Mouse (Mus musculus): ENCODE results near the gene Slc38a9. TPM values are rescaled to one million over a fixed set of nuclear protein-coding genes. Genes with fewer than 3 reads are reported as not detected.

Gene Slc38a9
- total and polyA plus RNA-seq, 3 experiments, result 1.6 to 89.5 (median 31.7) TPM

GRCm38 (mm10) chr13:112652205-112652604 lies 8.3 kb upstream of the Slc38a9 start, which contains the start of gene Ddx4:
TSS of gene Ddx4 (minus strand) at chr13:112652475.
- Histone ChIP-seq H3K27me3 (ENCODE audit: insufficient read depth, low read length) (peaks cover 17% of the 10 kb centered on the region), H3K4me3 (ENCODE audit: low read depth, low read length) (no peak within 1 kb of the TSS), H3K9me3 (replicated peaks) (peaks cover 9% of the 10 kb centered on the region), H3K4me1 (ENCODE audit: insufficient read depth, low read depth, low read length) (no peaks in the 10 kb centered on the region), H3K36me3 (replicated peaks) (no peaks in the 10 kb centered on the region)
- no peak for TF ChIP-seq TAL1 (conservative IDR thresholded peaks at IDR 0.05; ENCODE audit: low read depth, low read length)
- no peak for TF ChIP-seq POLR2AphosphoS5 (IDR thresholded peaks at IDR 0.05; ENCODE audit: insufficient replicate concordance, low read depth, low read length)
- TF ChIP-seq GATA1 (IDR thresholded peaks at IDR 0.05; ENCODE audit: borderline replicate concordance, low read length), result no peak
- TF ChIP-seq GATA2 (IDR thresholded peaks at IDR 0.05; ENCODE audit: borderline replicate concordance, low read depth, low read length), result no peak
- TF ChIP-seq CTCF (IDR thresholded peaks at IDR 0.05; ENCODE audit: low read depth, low read length), result no peak
- no peak for ATAC-seq (ENCODE audit: extremely low read depth, insufficient number of reproducible peaks, low FRiP score, poor library complexity, severe bottlenecking)
- no peak for DNase-seq (ENCODE audit: low spot score)

GRCm38 (mm10) chr13:112659986-112660573 lies 471 bp upstream of the Slc38a9 start:
- ATAC-seq (ENCODE audit: extremely low read depth, insufficient number of reproducible peaks, low FRiP score, poor library complexity, severe bottlenecking), result no peak

GRCm38 (mm10) chr13:112661687-112662086 lies 1.1 kb downstream of the Slc38a9 start:
- no peak for ATAC-seq (ENCODE audit: extremely low read depth, insufficient number of reproducible peaks, low FRiP score, poor library complexity, severe bottlenecking)
- peaks cover 16% of the 10 kb centered on the region for H3K36me3 ChIP-seq (replicated peaks)
- no peak for DNase-seq (ENCODE audit: low spot score)
- no peak overlapping the region; the same call in 1 of the 2 replicates for H3K4me3 ChIP-seq (ENCODE audit: low read depth, low read length)
- H3K4me1 ChIP-seq (ENCODE audit: insufficient read depth, low read depth, low read length), result peaks cover 28% of the 10 kb centered on the region
- TF ChIP-seq TAL1 (conservative IDR thresholded peaks at IDR 0.05; ENCODE audit: low read depth, low read length) (no peak), CTCF (IDR thresholded peaks at IDR 0.05; ENCODE audit: low read depth, low read length) (no peak)
- H3K9me3 ChIP-seq (replicated peaks), result no peaks in the 10 kb centered on the region
- peaks cover under 1% of the 10 kb centered on the region; the same call in 1 of the 2 replicates for H3K27me3 ChIP-seq (ENCODE audit: insufficient read depth, low read length)

More at GRCm38 (mm10) chr13:112659986-112660573, 471 bp upstream of the Slc38a9 start:
- H3K4me1 ChIP-seq (ENCODE audit: insufficient read depth, low read depth, low read length), result peaks cover 23% of the 10 kb centered on the region
- H3K36me3 ChIP-seq (replicated peaks), result peaks cover 12% of the 10 kb centered on the region
- H3K27me3 ChIP-seq (ENCODE audit: insufficient read depth, low read length), result peaks cover 8% of the 10 kb centered on the region
- no peak for TF ChIP-seq POLR2AphosphoS5 (IDR thresholded peaks at IDR 0.05; ENCODE audit: insufficient replicate concordance, low read depth, low read length)
- TF ChIP-seq GATA2 (IDR thresholded peaks at IDR 0.05; ENCODE audit: borderline replicate concordance, low read depth, low read length), result no peak
- TF ChIP-seq GATA1 (IDR thresholded peaks at IDR 0.05; ENCODE audit: borderline replicate concordance, low read length), result no peak
- TF ChIP-seq TAL1 (conservative IDR thresholded peaks at IDR 0.05; ENCODE audit: low read depth, low read length), result no peak
- TF ChIP-seq CTCF (IDR thresholded peaks at IDR 0.05; ENCODE audit: low read depth, low read length), result no peak
- no peak for DNase-seq (ENCODE audit: low spot score)
- H3K9me3 ChIP-seq (replicated peaks), result no peaks in the 10 kb centered on the region
- H3K4me3 ChIP-seq (ENCODE audit: low read depth, low read length), result peak overlapping the region; percentile 88

- H3K4me3 ChIP-seq (ENCODE audit: low read depth, low read length), result no peak overlapping the region
- TF ChIP-seq POLR2AphosphoS5 (IDR thresholded peaks at IDR 0.05; ENCODE audit: insufficient replicate concordance, low read depth, low read length) (no peak), CTCF (IDR thresholded peaks at IDR 0.05; ENCODE audit: low read depth, low read length) (no peak), GATA2 (IDR thresholded peaks at IDR 0.05; ENCODE audit: borderline replicate concordance, low read depth, low read length) (no peak), GATA1 (IDR thresholded peaks at IDR 0.05; ENCODE audit: borderline replicate concordance, low read length) (no peak), TAL1 (conservative IDR thresholded peaks at IDR 0.05; ENCODE audit: low read depth, low read length) (no peak)
- no peak for ATAC-seq (ENCODE audit: extremely low read depth, insufficient number of reproducible peaks, low FRiP score, poor library complexity, severe bottlenecking)
These were observed 6.0 kb downstream of the Slc38a9 start for GRCm38 (mm10) chr13:112666433-112667024.

GRCm38 (mm10) chr13:112667215-112667614 lies 6.7 kb downstream of the Slc38a9 start:
- Histone ChIP-seq H3K36me3 (replicated peaks) (peaks cover 62% of the 10 kb centered on the region), H3K4me3 (ENCODE audit: low read depth, low read length) (no peak overlapping the region), H3K9me3 (replicated peaks) (no peaks in the 10 kb centered on the region), H3K4me1 (ENCODE audit: insufficient read depth, low read depth, low read length) (peaks cover 29% of the 10 kb centered on the region), H3K27me3 (ENCODE audit: insufficient read depth, low read length) (no peaks in the 10 kb centered on the region)
- ATAC-seq (ENCODE audit: extremely low read depth, insufficient number of reproducible peaks, low FRiP score, poor library complexity, severe bottlenecking) (no peak), DNase-seq (ENCODE audit: low spot score) (no peak)
- no peak for TF ChIP-seq GATA2 (IDR thresholded peaks at IDR 0.05; ENCODE audit: borderline replicate concordance, low read depth, low read length)
- no peak for TF ChIP-seq GATA1 (IDR thresholded peaks at IDR 0.05; ENCODE audit: borderline replicate concordance, low read length)
- no peak for TF ChIP-seq TAL1 (conservative IDR thresholded peaks at IDR 0.05; ENCODE audit: low read depth, low read length)
- no peak for TF ChIP-seq POLR2AphosphoS5 (IDR thresholded peaks at IDR 0.05; ENCODE audit: insufficient replicate concordance, low read depth, low read length)
- TF ChIP-seq CTCF (IDR thresholded peaks at IDR 0.05; ENCODE audit: low read depth, low read length), result no peak

More at GRCm38 (mm10) chr13:112666433-112667024, 6.0 kb downstream of the Slc38a9 start:
- Histone ChIP-seq H3K36me3 (replicated peaks) (peaks cover 56% of the 10 kb centered on the region), H3K9me3 (replicated peaks) (no peaks in the 10 kb centered on the region), H3K27me3 (ENCODE audit: insufficient read depth, low read length) (no peaks in the 10 kb centered on the region), H3K4me1 (ENCODE audit: insufficient read depth, low read depth, low read length) (peaks cover 27% of the 10 kb centered on the region)
- DNase-seq (ENCODE audit: low spot score), result no peak

- no peaks in the 10 kb centered on the region for H3K9me3 ChIP-seq (replicated peaks)
- no peak for TF ChIP-seq GATA2 (IDR thresholded peaks at IDR 0.05; ENCODE audit: borderline replicate concordance, low read depth, low read length)
- no peak for TF ChIP-seq TAL1 (conservative IDR thresholded peaks at IDR 0.05; ENCODE audit: low read depth, low read length)
- TF ChIP-seq GATA1 (IDR thresholded peaks at IDR 0.05; ENCODE audit: borderline replicate concordance, low read length), result no peak
- no peak for TF ChIP-seq CTCF (IDR thresholded peaks at IDR 0.05; ENCODE audit: low read depth, low read length)
- no peak for TF ChIP-seq POLR2AphosphoS5 (IDR thresholded peaks at IDR 0.05; ENCODE audit: insufficient replicate concordance, low read depth, low read length)
- DNase-seq (ENCODE audit: low spot score), result no peak
- H3K27me3 ChIP-seq (ENCODE audit: insufficient read depth, low read length), result no peaks in the 10 kb centered on the region
- H3K4me1 ChIP-seq (ENCODE audit: insufficient read depth, low read depth, low read length), result peaks cover 55% of the 10 kb centered on the region
- ATAC-seq (ENCODE audit: extremely low read depth, insufficient number of reproducible peaks, low FRiP score, poor library complexity, severe bottlenecking), result no peak
- peaks cover 63% of the 10 kb centered on the region for H3K36me3 ChIP-seq (replicated peaks)
- peak overlapping the region; percentile 39; the same call in 1 of the 2 replicates for H3K4me3 ChIP-seq (ENCODE audit: low read depth, low read length)
These were observed 11.2 kb downstream of the Slc38a9 start for GRCm38 (mm10) chr13:112671708-112672107.
